Mouse (Mus musculus): Measurements from ENCODE around the gene Alkbh5.
A peak's percentile ranks its signal among the peaks of the same experiment; 100 is the strongest.
"Not testable (repeated sequence)": the region's sequence is repeated elsewhere in the genome, so short reads cannot be mapped to it uniquely, and the experiment has no call there.

Gene Alkbh5

DNA sequence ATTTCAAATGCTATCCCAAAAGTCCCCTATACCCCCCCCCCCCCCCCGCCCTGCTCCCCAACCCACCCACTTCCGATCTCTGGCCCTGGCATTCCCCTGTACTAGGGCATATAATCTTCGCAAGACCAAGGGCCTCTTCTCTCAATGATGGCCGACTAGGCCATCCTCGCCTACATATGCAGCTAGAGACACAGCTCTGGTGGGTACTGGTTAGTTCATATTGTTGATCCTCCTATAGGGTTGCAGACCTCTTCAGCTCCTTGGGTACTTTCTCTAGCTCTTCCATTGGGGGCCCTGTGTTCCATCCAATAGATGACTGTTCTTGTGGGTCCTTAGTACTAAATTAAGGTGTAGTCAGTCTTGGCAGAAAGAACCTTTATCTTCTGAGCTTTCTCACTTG lies 7.0 kb downstream of the Alkbh5 start:
- DNase-seq (ENCODE audit: low spot score): not testable (repeated sequence)

GRCm38 (mm10) chr11:60545433-60545832 lies 9.3 kb downstream of the Alkbh5 start:
- DNase-seq (ENCODE audit: low spot score): no peak

GRCm38 (mm10) chr11:60548112-60548511 lies 11.9 kb downstream of the Alkbh5 start:
- DNase-seq (ENCODE audit: low spot score): no peak

DNA sequence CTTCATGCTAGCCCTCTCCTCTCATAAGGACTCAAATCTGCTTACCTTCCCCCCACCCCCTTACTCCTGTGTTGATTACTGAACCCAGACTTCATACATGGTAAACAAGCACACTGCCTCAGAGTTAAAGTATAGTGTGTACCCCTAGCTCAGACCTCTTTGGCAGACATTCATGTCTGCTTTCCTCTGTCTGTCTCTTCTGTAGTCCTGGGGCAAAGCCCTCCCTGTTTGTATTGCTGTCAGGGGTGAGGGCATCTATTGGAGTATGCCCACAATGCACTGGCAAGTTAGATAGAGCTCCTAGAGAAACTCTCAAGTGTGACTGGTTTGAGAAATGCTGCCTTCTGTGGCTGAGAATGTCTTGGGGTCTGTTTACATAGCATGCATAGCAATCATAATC lies 16.9 kb downstream of the Alkbh5 start:
- no peak for DNase-seq (ENCODE audit: low spot score)

DNA sequence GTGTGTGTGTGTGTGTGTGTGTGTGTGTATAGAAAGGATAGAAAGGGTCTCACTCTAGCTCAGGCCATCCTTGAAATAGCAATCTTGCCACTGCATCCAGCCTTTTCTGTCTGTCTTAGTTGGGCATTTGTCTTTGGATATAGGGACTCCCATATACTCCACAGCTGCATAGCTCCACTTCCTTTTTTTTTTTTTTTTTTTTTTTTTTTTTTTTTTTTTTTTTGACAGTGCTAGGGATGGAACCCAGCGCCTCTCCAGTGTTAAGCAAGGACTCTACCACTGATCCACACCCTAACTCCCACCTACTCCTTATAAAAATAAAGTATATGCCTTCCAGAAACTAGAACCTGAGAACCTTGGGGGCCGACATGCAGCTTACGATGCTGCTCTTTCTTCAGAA lies 21.5 kb downstream of the Alkbh5 start:
- no peak for DNase-seq (ENCODE audit: low spot score)

GRCm38 (mm10) chr11:60559342-60559741 lies 23.2 kb downstream of the Alkbh5 start:
- DNase-seq (ENCODE audit: low spot score): peak; percentile 48

DNA sequence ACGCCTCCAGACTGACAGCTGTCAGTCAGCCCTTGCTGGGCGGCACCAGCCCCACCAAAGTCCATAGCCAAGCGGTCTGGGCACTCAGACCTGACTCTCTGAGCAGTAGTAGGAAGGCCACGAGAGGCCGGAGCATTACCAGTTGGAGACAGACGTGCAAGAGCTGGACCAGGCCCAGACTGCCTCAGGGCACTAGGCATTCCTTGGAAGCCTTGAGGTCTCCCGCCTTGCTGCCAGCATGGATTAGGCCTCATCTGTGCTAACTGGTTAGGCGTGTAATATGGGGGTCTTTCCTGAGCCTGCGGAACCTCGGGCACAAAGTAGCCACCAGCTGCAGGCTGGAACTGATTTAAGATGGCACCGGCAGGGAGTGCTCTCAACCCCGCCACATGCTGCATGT lies 37.8 kb downstream of the Alkbh5 start:
- not testable (repeated sequence) for DNase-seq (ENCODE audit: low spot score)
